Mouse (Mus musculus) myocyte (in vitro differentiated cells): ENCODE measurements around the gene BC030499.

Source experiments
- MYOD1 ChIP-seq, 3 experiments: IDR thresholded peaks; one replicate each; pipeline ENCODE4 v1.6.1; 2011; ENCODE audit warnings: control low read depth in 2 of 3, low read depth in 2 of 3, mild to moderate bottlenecking in 2 of 3, moderate library complexity in 1 of 3; ENCODE audit not compliant: insufficient read length in 2 of 3, control insufficient read depth in 1 of 3
- MYOG ChIP-seq, 3 experiments: IDR thresholded peaks; one replicate each; pipeline ENCODE4 v1.6.1; 2011; ENCODE audit warnings: control low read depth in 2 of 3, low read depth in 2 of 3, mild to moderate bottlenecking in 2 of 3; ENCODE audit not compliant: insufficient read length in 2 of 3, control insufficient read depth in 1 of 3, insufficient read depth in 1 of 3

GRCm38 (mm10) chr11:78322860-78323259 is 32.2 kb downstream of the BC030499 start, which contains the start of gene Aldoc:
- TF ChIP-seq MYOD1 (IDR thresholded peaks at IDR 0.05; ENCODE audit: control insufficient read depth in 1 of 3, insufficient read length in 2 of 3, low read depth in 2 of 3) (no peak), MYOG (IDR thresholded peaks at IDR 0.05; ENCODE audit: control insufficient read depth in 1 of 3, insufficient read depth in 1 of 3, insufficient read length in 2 of 3, low read depth in 2 of 3) (no peak)
